Mouse (Mus musculus) heart, adult 2 months (tissue): ENCODE results near the gene Wwox. TPM values are rescaled to one million over a fixed set of nuclear protein-coding genes. Genes with fewer than 3 reads are reported as not detected.

ENCODE experiments used
- DNase-seq, 2 experiments: peaks; one replicate each; pipeline ENCODE4 v3.0.0; 2021
- H3K27ac ChIP-seq: fragments of 200-600 bp; 2 replicates; pipeline ENCODE4 v1.8.1; 2022
- H3K27me3 ChIP-seq: fragments of 200-500 bp; 2 replicates; pipeline ENCODE4 v1.6.1; 2012; ENCODE audit warnings: mild to moderate bottlenecking, low read length, inconsistent platforms, mixed read lengths; ENCODE audit not compliant: control insufficient read depth, insufficient read depth
- H3K36me3 ChIP-seq: fragments of 200-500 bp; 2 replicates; pipeline ENCODE4 v1.6.1; 2012; ENCODE audit warnings: low read length, inconsistent platforms; ENCODE audit not compliant: control insufficient read depth, insufficient read depth
- H3K4me1 ChIP-seq: fragments of 200-500 bp; 2 replicates; pipeline ENCODE4 v1.6.1; 2011; ENCODE audit warnings: low read length; ENCODE audit not compliant: control insufficient read depth, insufficient read depth
- H3K4me3 ChIP-seq: fragments of 200-600 bp; 2 replicates; pipeline ENCODE4 v1.8.1; 2022
- H3K79me2 ChIP-seq: fragments of 200-500 bp; replicated peaks from 2 replicates; pipeline ENCODE4 v1.6.1; 2012; ENCODE audit warnings: mild to moderate bottlenecking, inconsistent platforms, low read length, moderate library complexity, mixed read lengths; ENCODE audit not compliant: control insufficient read depth, insufficient read depth
- H3K9ac ChIP-seq: fragments of 200-500 bp; 2 replicates; pipeline ENCODE4 v1.6.1; 2012; ENCODE audit warnings: low read depth, mild to moderate bottlenecking, control low read depth, inconsistent platforms, low read length, mixed read lengths
- CTCF ChIP-seq: fragments of 200-600 bp; IDR thresholded peaks from 2 replicates; pipeline ENCODE4 v1.8.1; 2022; ENCODE audit warnings: antibody characterized with exemption, mild to moderate bottlenecking, moderate library complexity
- EP300 ChIP-seq: fragments of 200-500 bp; IDR thresholded peaks from 2 replicates; pipeline ENCODE4 v1.6.1; 2011; ENCODE audit warnings: low read depth, low read length, control low read depth; ENCODE audit not compliant: insufficient read depth
- POLR2A ChIP-seq: fragments of 200-500 bp; IDR thresholded peaks from 2 replicates; pipeline ENCODE4 v1.6.1; 2011; ENCODE audit warnings: mild to moderate bottlenecking, low read depth, low read length, control low read depth; ENCODE audit not compliant: insufficient read depth
- WGBS: fragments of 180-500 bp; shearing (Covaris S2); methylation state at CpG from one replicate; pipeline ENCODE4 v1.1.7; 2018; 5-methylcytosine and 5-hydroxymethylcytosine counted together
- intact Hi-C: fragments of 180-260 bp; cut with DNase I; formaldehyde crosslinking; loops from one replicate; pipeline ENCODE4 v1.15.1; 2025
- polyA plus RNA-seq: library from polyadenylated mRNA; depleted of rRNA; stranded (reverse); fragments of >200 nt; gene quantifications from 2 replicates; pipeline ENCODE4 v1.2.3, GENCODE M21; 2012
- total RNA-seq, 2 experiments: library from RNA; stranded (reverse); gene quantifications; 2 replicates each; pipeline ENCODE4 v1.2.3; 2021

Wwox gene
- total and polyA plus RNA-seq, 3 experiments = 3.3 to 4.6 (median 4.6) TPM

DNA sequence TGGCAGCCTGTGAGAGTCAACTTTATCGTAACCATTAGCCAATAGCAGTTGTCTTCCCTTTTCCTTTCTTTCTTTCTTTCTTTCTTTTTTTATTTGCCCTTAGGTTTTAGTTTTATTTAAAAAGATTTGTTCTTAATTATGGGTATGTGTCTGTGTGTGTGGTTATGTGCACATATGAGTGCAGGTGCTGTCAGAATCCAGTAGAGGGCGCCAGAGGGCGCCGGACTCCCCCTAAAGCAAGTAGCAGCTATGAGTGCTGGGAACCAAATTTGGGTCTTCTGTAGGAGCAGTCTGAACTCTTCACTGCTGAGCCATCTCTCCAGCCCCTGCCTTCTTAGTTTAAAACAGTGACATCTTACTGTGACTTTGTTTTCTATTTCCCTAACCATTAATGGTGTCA, 529.4 kb downstream of the Wwox start:
- TF ChIP-seq EP300 (no peak), POLR2A (no peak), CTCF (peak; percentile 39)
- no peak for DNase-seq
- H3K79me2 ChIP-seq = no peaks in the 10 kb centered on the region
- peaks cover 3% of the 10 kb centered on the region for H3K4me1 ChIP-seq
- 86% methylated on average over 4 of the region's 4 CpGs for WGBS
- H3K36me3 ChIP-seq = no peaks in the 10 kb centered on the region
- no peak overlapping the region for H3K9ac ChIP-seq
- H3K27me3 ChIP-seq = no peaks in the 10 kb centered on the region
- H3K27ac ChIP-seq = no peak overlapping the region
- intact Hi-C loops = no loop called here
- no peak overlapping the region for H3K4me3 ChIP-seq

DNA sequence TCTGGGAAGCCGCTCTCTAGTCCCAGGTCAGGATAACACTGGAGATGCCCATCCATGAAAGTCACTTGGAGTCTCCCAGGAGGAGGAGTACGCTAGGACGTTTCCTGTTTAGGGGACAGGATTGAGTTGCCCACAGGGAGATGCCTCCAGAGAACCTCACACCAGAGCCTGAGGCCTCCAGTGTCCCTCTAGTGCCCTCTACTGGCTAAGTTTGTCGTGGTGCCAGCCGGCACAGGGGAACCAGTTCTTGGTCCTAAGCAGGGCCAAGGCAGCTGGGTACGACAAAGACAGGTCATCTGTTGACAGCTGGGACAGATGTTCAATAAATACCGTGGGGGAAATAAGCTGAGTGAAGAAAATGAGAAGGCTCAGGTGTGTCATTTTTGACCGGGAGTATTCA, 531.9 kb downstream of the Wwox start:
- 37% methylated on average over 8 of the region's 8 CpGs for WGBS

DNA sequence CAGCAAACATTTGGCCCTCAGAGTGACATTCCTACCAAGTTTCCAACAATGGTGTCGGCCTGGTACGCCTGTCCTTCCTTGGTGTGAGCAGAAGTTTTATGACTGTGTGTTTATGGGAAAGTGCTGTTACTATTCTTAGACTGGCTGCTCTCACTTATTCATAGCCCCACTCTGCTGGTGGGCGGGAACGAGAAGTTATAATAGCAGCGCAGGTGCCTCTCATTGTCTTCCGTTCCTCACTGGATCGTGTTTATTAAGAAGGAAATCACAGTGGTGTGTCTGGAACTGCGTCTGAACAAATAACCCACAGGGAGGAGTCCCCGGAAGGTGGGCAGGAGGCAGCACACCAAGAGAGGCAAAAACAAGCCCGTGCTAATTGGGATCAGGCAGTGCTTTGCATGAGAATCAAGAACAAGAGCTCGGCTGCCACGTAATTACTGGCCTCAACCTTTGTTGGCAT, 533.6 kb downstream of the Wwox start:
- Histone ChIP-seq H3K4me1 (peaks cover 8% of the 10 kb centered on the region), H3K9ac (no peak overlapping the region), H3K79me2 (no peaks in the 10 kb centered on the region), H3K27ac (peak overlapping the region; percentile 84), H3K27me3 (no peaks in the 10 kb centered on the region), H3K4me3 (no peak overlapping the region; the same call in 1 of the 2 replicates), H3K36me3 (no peaks in the 10 kb centered on the region)
- 15% methylated on average over 12 of the region's 12 CpGs for WGBS
- peak; percentile 33 to 41 for DNase-seq
- peak; percentile 40; the same call in 1 of the 2 replicates for TF ChIP-seq POLR2A
- TF ChIP-seq EP300 = peak; percentile 55; the same call in 1 of the 2 replicates
- no peak for TF ChIP-seq CTCF
- intact Hi-C loops = loop anchor here (5.0 kb wide), 2 partner anchors 431 to 521 kb away; no protein-coding TSS in a partner anchor

More for the DNA sequence above, 531.9 kb downstream of the Wwox start:
- DNase-seq = peak; percentile 70 to 74
- no peak overlapping the region for H3K27ac ChIP-seq
- H3K9ac ChIP-seq = no peak overlapping the region
- intact Hi-C loops = loop anchor here (1.0 to 5.0 kb wide), 4 partner anchors 35 to 519 kb away; no protein-coding TSS in a partner anchor
- peak; percentile 90 for TF ChIP-seq CTCF
- 0 out of 2 replicates have a peak, but pooled peaks have one; percentile 28 for TF ChIP-seq EP300
- TF ChIP-seq POLR2A = no peak
- H3K27me3 ChIP-seq = no peaks in the 10 kb centered on the region
- no peak overlapping the region for H3K4me3 ChIP-seq
- H3K79me2 ChIP-seq = no peaks in the 10 kb centered on the region
- H3K4me1 ChIP-seq = peaks cover 8% of the 10 kb centered on the region
- H3K36me3 ChIP-seq = no peaks in the 10 kb centered on the region

- H3K4me1 ChIP-seq = peaks cover 8% of the 10 kb centered on the region
- DNase-seq = peak in 1 of 2 experiments; percentile 23
- TF ChIP-seq CTCF = no peak
- no peak for TF ChIP-seq POLR2A
- TF ChIP-seq EP300 = no peak
- no peak overlapping the region for H3K4me3 ChIP-seq
- H3K27me3 ChIP-seq = no peaks in the 10 kb centered on the region
- H3K9ac ChIP-seq = no peak overlapping the region
- no peaks in the 10 kb centered on the region for H3K79me2 ChIP-seq
- peak overlapping the region; percentile 84 for H3K27ac ChIP-seq
- no peaks in the 10 kb centered on the region for H3K36me3 ChIP-seq
- 36% methylated on average over 5 of the region's 5 CpGs for WGBS
- intact Hi-C loops = loop anchor here (5.0 kb wide), 2 partner anchors 432 to 522 kb away; no protein-coding TSS in a partner anchor
Observed at GRCm38 (mm10) chr8:114974336-114974950, 535.0 kb downstream of the Wwox start.

DNA sequence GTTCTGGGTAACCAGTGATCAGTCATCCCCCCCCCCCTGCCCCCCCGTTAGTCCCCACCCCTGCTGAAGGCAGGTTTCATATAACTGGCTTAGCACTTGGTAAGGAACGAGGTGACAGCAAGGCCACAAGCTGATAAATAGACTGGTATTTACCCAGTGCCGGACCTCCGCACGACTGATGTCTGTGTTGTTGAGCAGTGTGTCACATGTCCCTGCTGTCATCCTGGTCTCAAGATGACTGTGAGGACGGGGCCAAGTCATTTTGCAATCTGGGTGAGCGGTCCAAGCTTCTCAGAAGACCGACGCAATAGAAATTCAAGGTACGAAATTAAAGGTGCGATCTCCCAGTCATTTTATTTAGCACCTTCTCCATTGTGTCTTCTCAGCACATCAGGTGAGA, 538.3 kb downstream of the Wwox start:
- Histone ChIP-seq H3K4me3 (no peak overlapping the region; the same call in 1 of the 2 replicates), H3K36me3 (no peaks in the 10 kb centered on the region), H3K27me3 (no peaks in the 10 kb centered on the region), H3K9ac (no peak overlapping the region), H3K79me2 (no peaks in the 10 kb centered on the region), H3K4me1 (peaks cover 8% of the 10 kb centered on the region), H3K27ac (peak overlapping the region; percentile 59)
- 69% methylated on average over 11 of the region's 11 CpGs for WGBS
- TF ChIP-seq POLR2A (no peak), EP300 (0 out of 2 replicates have a peak, but pooled peaks have one; percentile 48)
- intact Hi-C loops = loop anchor here (5.0 kb wide), 1 partner anchor 45 kb away; no protein-coding TSS in a partner anchor
- peak in 1 of 2 experiments; percentile 53 for DNase-seq

- no peak for TF ChIP-seq POLR2A
- TF ChIP-seq EP300 = no peak
- TF ChIP-seq CTCF = no peak
- DNase-seq = no peak
- Histone ChIP-seq H3K4me3 (no peak overlapping the region; the same call in 1 of the 2 replicates), H3K4me1 (peaks cover 8% of the 10 kb centered on the region), H3K9ac (no peak overlapping the region), H3K27me3 (no peaks in the 10 kb centered on the region), H3K27ac (peak overlapping the region; percentile 59), H3K79me2 (no peaks in the 10 kb centered on the region), H3K36me3 (no peaks in the 10 kb centered on the region)
- intact Hi-C loops = loop anchor here (5.0 kb wide), 1 partner anchor 44 kb away; no protein-coding TSS in a partner anchor
- 63% methylated on average over 15 of the region's 15 CpGs for WGBS
Observed at GRCm38 (mm10) chr8:114978206-114978960, 538.9 kb downstream of the Wwox start.
